Mouse (Mus musculus) lung, postnatal 0 days (tissue): ENCODE data around the gene Rp9.
A peak's percentile ranks its signal among the peaks of the same experiment; 100 is the strongest.

Source experiments
- CTCF ChIP-seq: IDR thresholded peaks from 2 replicates; pipeline ENCODE4 v1.5.1; 2016; ENCODE audit warnings: antibody characterized with exemption, mild to moderate bottlenecking
- EP300 ChIP-seq: IDR thresholded peaks from 2 replicates; pipeline ENCODE4 v1.6.1; 2016; ENCODE audit warnings: antibody characterized with exemption, mild to moderate bottlenecking, control low read depth

DNA sequence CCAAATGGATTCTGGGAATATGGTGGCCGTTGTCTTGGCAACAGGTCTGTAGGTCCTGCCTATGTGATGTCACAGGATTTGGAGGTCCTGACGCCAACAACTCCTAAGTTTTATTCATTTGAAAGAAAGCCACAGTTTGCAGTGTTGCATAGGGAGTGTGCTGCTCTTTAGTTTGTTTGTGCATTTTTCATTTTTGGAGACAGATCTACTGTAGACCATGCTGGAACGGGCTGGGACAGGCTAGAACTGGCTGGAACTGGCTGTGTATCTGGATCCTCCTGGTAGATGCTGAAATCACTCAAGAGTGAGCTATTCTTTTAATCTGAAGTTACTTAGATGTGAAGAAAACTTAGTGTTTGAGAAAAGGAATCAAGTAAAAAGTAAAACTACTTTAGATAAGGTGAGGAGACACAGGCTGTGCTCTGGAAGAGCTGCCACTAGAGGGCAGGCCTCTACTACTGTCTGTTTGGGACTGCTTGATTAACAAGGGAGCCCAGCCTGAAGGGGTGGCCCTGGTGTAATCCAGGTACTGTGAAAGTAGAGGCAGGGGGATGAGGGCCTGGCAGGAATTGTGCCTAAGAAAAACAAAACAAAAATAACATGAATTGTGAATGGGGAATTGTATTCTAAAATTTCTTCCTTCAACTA, 49.0 kb upstream of the Rp9 start:
- TF ChIP-seq CTCF (peak; percentile 80), EP300 (no peak)
